Mouse (Mus musculus): Measurements from ENCODE around the gene Cers3.

DNA sequence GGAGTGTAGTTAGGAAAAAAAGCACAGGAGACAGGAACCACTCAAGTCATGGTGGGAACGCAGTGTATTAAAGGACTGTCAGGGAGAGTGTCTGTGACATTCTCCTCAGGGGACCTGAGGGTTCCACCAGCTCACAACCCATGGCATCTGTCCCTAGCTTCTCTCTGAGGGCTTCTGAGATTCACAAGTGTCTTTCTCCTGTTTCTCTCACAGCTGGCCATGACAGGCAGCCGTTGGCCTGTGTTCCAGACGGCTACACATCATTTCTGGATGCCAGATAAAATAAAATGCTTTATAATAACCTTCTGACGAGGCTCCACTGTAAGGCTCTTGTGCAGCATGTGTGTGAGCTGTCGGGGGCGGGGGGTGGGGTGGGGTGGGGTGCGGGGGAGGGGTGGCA lies 128.2 kb downstream of the Cers3 start:
- TF ChIP-seq CTCF (IDR thresholded peaks at IDR 0.05) (no peak), POLR2A (IDR thresholded peaks at IDR 0.05; ENCODE audit: insufficient read depth, low read depth, low read length) (no peak)

All from heart, adult 2 months (tissue).